Mouse (Mus musculus): ENCODE results near the gene Tnfaip2. TPM values are rescaled to one million over a fixed set of nuclear protein-coding genes. Genes with fewer than 3 reads are reported as not detected.

The Tnfaip2 gene
- polyA plus RNA-seq, 1 experiment from 2014 or later, result 79.5 TPM

DNA sequence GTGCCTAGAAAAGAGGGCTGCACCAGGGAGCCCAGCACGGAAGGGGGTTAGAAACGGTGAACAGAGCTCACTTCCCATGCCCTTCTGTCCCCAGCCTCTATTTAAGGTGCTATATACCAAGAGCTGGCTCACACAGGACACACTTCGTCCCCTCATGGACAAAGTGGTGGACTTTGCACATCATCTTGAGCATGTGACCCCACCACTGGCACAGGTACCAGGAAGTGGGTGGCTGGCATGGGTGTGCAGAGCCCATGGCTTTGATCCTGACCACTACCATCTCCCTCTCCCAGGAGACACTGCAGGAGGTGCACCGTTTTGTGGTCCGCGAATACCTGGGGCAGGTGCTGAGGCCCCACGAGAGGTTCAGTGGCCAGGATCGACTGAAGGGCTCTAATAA lies 13.9 kb upstream of the Tnfaip2 start:
- Histone ChIP-seq H3K27ac (replicated peaks) (no peak overlapping the region), H3K36me3 (replicated peaks) (0 out of 2 replicates have a peak, but pooled peaks cover 4% of the 10 kb centered on the region), H3K4me3 (replicated peaks) (no peak overlapping the region), H3K9ac (no peak overlapping the region), H3K9me3 (replicated peaks) (no peaks in the 10 kb centered on the region), H3K27me3 (peaks cover 85% of the 10 kb centered on the region), H3K4me2 (0 out of 2 replicates have a peak overlapping the region, but pooled peaks have one; percentile 73), H3K4me1 (replicated peaks) (peaks cover 71% of the 10 kb centered on the region)
- WGBS (ENCODE audit: insufficient replicate concordance), result 48% methylated on average over 8 of the region's 8 CpGs
- no peak for ATAC-seq (ENCODE audit: insufficient read depth)

DNA sequence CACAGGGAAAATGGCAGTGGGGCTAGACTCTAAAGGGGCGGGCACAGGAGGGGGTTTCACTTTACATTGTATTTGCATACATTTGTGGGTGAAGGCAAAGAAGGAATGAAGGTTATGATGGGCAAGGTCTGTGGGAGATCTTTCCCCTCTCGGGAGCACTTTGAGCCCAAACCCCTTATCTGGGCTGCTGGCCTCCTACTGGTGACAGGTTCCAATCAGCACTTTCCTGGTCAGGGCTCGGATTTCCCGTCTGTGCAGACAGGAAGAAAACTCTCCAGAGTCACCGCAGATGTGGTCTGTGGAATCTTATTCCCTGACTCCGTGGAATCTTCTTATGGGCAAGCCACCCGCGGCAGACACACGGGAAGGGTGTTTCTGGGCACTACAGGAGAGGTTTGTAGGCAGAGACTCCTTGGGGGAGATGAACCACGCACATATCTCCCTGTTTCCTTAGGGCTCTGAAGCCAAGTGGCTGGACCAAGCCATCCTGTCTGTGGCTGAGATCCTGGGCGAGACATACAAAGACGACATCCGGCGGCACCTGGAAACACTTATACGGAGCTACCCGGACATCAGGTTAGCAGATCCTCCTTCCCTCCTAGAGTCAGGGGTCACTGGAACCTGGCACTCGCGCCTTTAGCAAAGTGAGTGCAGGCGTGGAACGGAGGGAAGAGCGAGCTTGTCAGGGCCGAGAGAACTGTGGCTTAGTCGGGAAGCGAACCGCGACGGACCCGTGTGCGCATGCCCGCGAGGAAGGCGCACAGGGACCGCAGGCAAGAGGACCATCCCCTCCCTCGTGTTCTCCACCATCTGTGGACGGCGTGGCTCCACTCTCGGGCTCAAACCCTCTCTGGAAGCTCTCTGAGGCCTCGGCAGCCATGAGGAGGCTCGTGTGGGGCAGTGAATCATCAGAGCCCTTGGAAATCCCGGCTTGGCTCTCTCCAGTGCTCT lies 13.0 kb upstream of the Tnfaip2 start:
- H3K9ac ChIP-seq, result peak overlapping the region; percentile 30; the same call in 1 of the 2 replicates
- no peak for ATAC-seq (ENCODE audit: insufficient read depth)
- WGBS (ENCODE audit: insufficient replicate concordance), result 3% methylated on average over 40 of the region's 40 CpGs

DNA sequence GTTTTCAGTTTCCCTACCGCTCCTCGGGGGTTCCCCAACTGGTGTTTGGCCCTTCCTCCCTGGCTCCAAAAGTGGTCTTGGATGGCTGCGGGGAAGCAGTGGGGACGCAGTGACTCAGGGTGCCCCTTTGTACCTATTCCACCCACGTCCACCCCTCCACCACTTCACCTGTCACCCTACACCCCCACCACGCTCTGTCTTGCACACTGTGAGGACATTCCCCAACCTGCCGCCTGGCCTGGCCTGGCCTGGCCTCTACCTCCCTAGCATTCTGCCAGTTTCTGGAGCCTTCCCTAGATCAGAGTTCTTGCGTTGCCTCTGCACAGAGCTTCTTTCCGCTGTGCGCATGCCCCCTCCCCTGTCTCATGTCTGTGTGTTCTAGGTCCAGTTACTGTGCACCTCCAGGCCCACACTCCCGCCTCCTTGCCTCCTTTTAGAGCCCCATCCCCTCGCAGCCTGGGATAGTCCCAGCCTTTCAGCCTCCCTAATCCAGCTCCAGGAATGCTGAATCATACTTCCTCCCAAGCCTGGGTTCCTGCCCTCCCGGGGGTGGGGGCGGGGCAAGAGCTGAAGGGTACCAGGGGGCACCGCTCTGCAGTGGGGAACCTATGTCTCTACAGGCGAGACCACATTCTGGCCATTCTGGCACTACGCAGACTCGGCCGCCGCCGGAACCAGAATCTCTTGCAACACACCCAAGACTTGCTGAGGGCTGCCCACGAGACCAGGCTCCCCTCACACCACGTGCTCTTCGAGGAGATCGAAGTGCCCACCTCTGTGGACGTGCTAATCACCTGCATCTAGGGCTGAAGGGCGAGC lies 12.0 kb upstream of the Tnfaip2 start:
- no peaks in the 10 kb centered on the region for H3K9me3 ChIP-seq (replicated peaks)
- ATAC-seq (ENCODE audit: insufficient read depth), result no peak
- H3K4me2 ChIP-seq, result peak overlapping the region; percentile 73
- peaks cover 66% of the 10 kb centered on the region for H3K27me3 ChIP-seq
- peak overlapping the region; percentile 45 for H3K4me3 ChIP-seq (replicated peaks)
- peak overlapping the region; percentile 41 for H3K27ac ChIP-seq (replicated peaks)
- H3K9ac ChIP-seq, result no peak overlapping the region
- WGBS (ENCODE audit: insufficient replicate concordance), result 19% methylated on average over 27 of the region's 27 CpGs
- no peaks in the 10 kb centered on the region for H3K36me3 ChIP-seq (replicated peaks)
- peaks cover 87% of the 10 kb centered on the region for H3K4me1 ChIP-seq (replicated peaks)

More for the DNA sequence above, 13.0 kb upstream of the Tnfaip2 start:
- 0 out of 2 replicates have a peak, but pooled peaks cover under 1% of the 10 kb centered on the region for H3K36me3 ChIP-seq (replicated peaks)
- H3K4me3 ChIP-seq (replicated peaks), result peak overlapping the region; percentile 45
- H3K27me3 ChIP-seq, result peaks cover 76% of the 10 kb centered on the region
- peak overlapping the region; percentile 73 for H3K4me2 ChIP-seq
- peak overlapping the region; percentile 41; the same call in 1 of the 2 replicates for H3K27ac ChIP-seq (replicated peaks)
- H3K9me3 ChIP-seq (replicated peaks), result no peaks in the 10 kb centered on the region
- H3K4me1 ChIP-seq (replicated peaks), result peaks cover 77% of the 10 kb centered on the region

DNA sequence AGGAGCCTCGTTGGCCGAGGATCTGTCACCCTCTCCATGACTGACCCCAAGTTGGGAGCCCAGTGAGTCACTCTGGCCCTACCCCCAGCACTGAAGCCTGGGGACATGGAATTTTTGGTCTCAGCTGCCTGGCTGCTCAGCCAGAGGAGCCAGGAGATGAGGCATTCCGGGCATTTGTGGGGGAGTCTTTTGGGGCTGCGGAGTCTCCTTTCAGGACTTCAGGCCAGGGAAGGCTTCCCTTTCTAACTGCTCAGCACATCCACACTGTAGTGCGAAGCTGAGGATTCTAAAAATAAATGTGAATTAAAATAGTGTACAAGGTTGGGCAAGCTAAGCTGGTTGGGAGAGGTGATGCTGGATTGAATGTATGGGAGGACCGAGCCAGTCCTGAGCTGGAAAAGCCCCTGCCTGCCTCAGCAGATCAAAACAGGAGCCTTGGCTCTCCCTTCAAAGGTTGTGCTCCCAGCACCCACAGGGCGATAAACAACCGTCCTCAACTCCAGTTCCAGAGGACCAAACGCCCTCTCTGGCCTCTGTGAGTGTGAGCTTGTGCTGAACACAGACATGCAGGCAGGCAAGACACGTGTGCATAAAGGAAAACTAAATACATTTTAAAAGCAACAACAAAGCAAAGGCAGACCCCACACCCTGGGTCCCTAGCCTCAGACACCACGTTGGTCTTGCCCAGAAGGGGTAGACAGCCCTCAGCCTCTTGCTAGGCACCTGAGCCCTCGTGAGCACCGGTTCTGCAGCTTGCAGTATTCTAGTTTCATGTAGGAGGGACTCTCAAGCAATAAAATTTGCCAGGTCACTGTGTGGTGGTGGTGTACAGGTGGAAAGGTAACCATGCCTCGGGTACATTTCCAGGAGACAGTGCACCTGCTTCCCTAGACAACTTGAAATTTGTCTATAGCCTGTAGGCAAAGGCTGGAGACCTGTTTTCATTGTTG lies 11.1 kb upstream of the Tnfaip2 start:
- WGBS (ENCODE audit: insufficient replicate concordance), result 50% methylated on average over 14 of the region's 14 CpGs
- H3K36me3 ChIP-seq (replicated peaks), result no peaks in the 10 kb centered on the region
- peak overlapping the region; percentile 73; the same call in 1 of the 2 replicates for H3K4me2 ChIP-seq
- H3K4me1 ChIP-seq (replicated peaks), result peaks cover 89% of the 10 kb centered on the region
- no peaks in the 10 kb centered on the region for H3K9me3 ChIP-seq (replicated peaks)
- no peak overlapping the region; the same call in 1 of the 2 replicates for H3K9ac ChIP-seq
- peak overlapping the region; percentile 33; the same call in 1 of the 2 replicates for H3K27ac ChIP-seq (replicated peaks)
- H3K27me3 ChIP-seq, result peaks cover 57% of the 10 kb centered on the region
- ATAC-seq (ENCODE audit: insufficient read depth), result no peak
- no peak overlapping the region for H3K4me3 ChIP-seq (replicated peaks)

DNA sequence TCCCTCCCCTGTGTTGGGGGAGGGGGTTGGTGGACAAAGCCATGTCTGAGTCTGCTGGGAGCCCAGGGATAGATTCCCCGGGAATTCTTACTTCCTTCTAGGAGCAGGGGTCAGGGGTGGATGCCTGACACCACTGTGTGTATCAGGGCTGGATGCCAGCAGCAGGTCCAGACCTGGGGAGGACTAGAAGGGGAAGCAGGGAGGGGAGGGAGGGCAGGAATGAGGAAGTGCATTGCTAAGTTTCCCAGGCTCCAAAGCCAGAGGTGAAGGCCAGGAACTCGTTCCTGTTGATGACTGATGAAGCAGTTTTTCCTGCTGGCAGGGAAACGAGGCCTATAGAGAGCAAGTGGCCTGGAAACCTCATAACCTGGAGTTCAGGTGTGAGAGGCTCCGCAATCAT lies 10.2 kb upstream of the Tnfaip2 start:
- Histone ChIP-seq H3K27ac (replicated peaks) (peak overlapping the region; percentile 70; the same call in 1 of the 2 replicates), H3K4me1 (replicated peaks) (peaks cover 95% of the 10 kb centered on the region), H3K9me3 (replicated peaks) (no peaks in the 10 kb centered on the region), H3K4me2 (no peak overlapping the region), H3K36me3 (replicated peaks) (no peaks in the 10 kb centered on the region), H3K4me3 (replicated peaks) (no peak overlapping the region), H3K27me3 (peaks cover 48% of the 10 kb centered on the region), H3K9ac (no peak overlapping the region)
- 46% methylated on average over 4 of the region's 4 CpGs for WGBS (ENCODE audit: insufficient replicate concordance)
- no peak for ATAC-seq (ENCODE audit: insufficient read depth)

DNA sequence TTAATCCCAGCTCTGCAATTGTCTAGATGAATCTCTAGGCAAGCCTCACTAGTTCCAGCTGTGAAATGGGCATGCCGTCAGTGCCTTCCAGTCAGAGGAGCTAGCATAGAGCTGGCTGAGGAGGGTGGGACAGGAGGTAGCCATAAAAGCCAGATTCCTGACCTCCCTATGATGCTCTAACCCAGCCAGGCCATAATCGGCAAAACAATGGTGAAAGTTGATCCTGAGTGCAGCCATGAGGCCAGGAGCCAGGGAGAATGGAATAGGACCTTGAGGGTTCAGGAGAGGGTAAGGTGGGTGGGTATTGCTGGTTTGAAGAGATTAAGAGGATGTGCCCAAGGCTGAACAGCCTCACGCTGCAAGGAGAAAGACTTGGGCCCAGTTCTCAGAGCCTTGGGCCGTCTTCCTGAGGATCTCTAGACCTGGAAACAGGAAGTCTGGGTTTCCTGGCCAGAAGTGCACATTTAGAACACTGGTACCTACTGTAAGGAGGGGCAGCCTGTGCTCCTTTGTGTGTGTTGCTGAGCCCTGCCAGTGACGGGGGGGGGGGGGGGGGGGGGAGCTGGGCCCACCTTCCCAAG lies 9.4 kb upstream of the Tnfaip2 start:
- Histone ChIP-seq H3K27ac (replicated peaks) (peak overlapping the region; percentile 70), H3K9ac (peak overlapping the region; percentile 42; the same call in 1 of the 2 replicates), H3K36me3 (replicated peaks) (no peaks in the 10 kb centered on the region), H3K4me3 (replicated peaks) (no peak overlapping the region), H3K4me1 (replicated peaks) (peaks cover 100% of the 10 kb centered on the region), H3K27me3 (peaks cover 40% of the 10 kb centered on the region), H3K4me2 (peak overlapping the region; percentile 13; the same call in 1 of the 2 replicates), H3K9me3 (replicated peaks) (no peaks in the 10 kb centered on the region)
- ATAC-seq (ENCODE audit: insufficient read depth), result no peak
- 29% methylated on average over 5 of the region's 5 CpGs for WGBS (ENCODE audit: insufficient replicate concordance)

DNA sequence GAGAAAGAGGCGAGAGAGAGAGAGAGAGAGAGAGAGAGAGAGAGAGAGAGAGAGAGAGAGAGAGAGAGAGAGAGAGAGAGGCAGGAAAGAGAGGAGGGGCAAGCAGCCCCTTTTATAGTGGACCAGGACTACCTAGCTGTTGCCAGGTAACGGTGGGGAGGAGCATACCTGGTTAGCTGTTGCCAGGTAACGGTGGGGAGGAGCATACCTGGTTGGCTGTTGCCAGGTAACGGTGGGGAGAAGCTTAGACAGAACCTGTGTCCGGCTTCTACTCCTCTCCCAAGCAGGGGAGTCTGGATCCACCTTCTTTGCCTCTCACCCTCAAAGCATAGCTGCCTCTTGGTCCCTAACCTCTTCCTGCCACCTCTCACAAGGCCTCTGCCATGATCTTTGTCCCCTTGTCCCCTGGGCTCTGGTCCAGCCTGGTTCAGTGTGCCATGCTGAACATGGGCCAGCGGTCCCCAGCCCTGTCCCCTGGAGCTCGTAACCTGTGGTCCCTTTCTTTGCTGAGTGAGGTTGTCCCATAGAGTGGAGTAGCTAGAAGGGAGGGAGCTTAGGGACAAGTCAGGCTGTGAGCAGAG lies 8.0 kb upstream of the Tnfaip2 start:
- peaks cover 100% of the 10 kb centered on the region for H3K4me1 ChIP-seq (replicated peaks)

DNA sequence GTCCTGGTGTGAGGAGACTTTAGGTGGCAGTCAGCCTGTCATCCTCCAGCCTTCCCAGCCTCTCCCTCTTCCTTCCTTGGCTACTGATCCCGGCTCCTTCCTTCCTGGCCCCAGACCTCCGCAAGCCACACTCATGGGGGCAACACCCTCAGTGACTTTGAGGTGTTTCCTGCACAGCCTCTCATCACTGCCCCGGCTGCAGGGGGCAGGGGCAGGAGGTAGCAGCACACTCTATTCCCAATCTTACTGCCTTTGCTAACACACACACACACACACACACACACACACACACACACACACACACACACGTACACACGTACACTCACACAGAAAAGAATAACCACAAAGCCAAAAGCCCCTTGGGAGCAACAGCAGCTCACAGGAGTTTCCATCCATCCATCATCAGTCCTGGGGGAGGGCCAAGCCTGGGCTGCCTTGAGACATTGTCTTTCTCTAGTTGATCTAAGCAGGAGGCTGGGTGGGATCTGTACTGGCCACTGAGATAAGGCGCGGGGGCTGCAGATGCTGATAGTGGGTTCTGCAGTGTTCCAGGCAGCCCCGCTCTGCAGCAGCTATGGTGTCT lies 7.4 kb upstream of the Tnfaip2 start:
- Histone ChIP-seq H3K4me2 (peak overlapping the region; percentile 58), H3K9ac (peak overlapping the region; percentile 35; the same call in 1 of the 2 replicates), H3K27ac (replicated peaks) (peak overlapping the region; percentile 80), H3K4me3 (replicated peaks) (peak overlapping the region; percentile 6; the same call in 1 of the 2 replicates), H3K27me3 (peaks cover 20% of the 10 kb centered on the region), H3K9me3 (replicated peaks) (no peaks in the 10 kb centered on the region), H3K4me1 (replicated peaks) (peaks cover 100% of the 10 kb centered on the region), H3K36me3 (replicated peaks) (no peaks in the 10 kb centered on the region)
- peak; percentile 89 for ATAC-seq (ENCODE audit: insufficient read depth)
- 12% methylated on average over 8 of the region's 8 CpGs for WGBS (ENCODE audit: insufficient replicate concordance)

More for the DNA sequence above, 8.0 kb upstream of the Tnfaip2 start:
- 59% methylated on average over 7 of the region's 7 CpGs for WGBS (ENCODE audit: insufficient replicate concordance)
- Histone ChIP-seq H3K36me3 (replicated peaks) (no peaks in the 10 kb centered on the region), H3K27me3 (peaks cover 26% of the 10 kb centered on the region), H3K9me3 (replicated peaks) (no peaks in the 10 kb centered on the region), H3K4me3 (replicated peaks) (peak overlapping the region; percentile 6; the same call in 1 of the 2 replicates), H3K4me2 (peak overlapping the region; percentile 58), H3K9ac (peak overlapping the region; percentile 35), H3K27ac (replicated peaks) (peak overlapping the region; percentile 80)
- ATAC-seq (ENCODE audit: insufficient read depth), result peak; percentile 12; the same call in 1 of the 2 replicates

DNA sequence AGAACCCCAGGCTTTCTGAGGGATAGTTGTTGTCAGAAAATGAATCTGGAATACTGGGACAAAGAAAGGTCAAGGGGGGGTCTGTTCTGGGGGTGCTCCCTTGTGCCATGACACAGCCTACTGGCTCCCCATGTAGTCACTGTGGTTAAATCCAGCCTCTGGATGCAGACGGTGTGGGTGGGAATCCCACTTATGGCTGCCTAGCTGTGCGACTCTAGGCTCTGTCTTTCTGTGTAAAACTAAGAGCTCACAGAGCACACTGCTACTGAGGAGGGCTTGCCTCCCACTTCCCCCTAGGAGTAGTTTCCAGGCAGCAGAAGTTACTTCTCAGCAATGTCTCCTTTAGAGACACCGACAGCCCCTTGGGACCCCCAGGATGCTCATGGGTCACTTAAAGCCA lies 6.1 kb upstream of the Tnfaip2 start:
- no peak overlapping the region for H3K4me3 ChIP-seq (replicated peaks)
- H3K9me3 ChIP-seq (replicated peaks), result no peaks in the 10 kb centered on the region
- H3K36me3 ChIP-seq (replicated peaks), result no peaks in the 10 kb centered on the region
- peak overlapping the region; percentile 80 for H3K27ac ChIP-seq (replicated peaks)
- peaks cover 97% of the 10 kb centered on the region for H3K4me1 ChIP-seq (replicated peaks)
- H3K27me3 ChIP-seq, result peaks cover 7% of the 10 kb centered on the region
- WGBS (ENCODE audit: insufficient replicate concordance), result 73% methylated on average over 3 of the region's 3 CpGs
- ATAC-seq (ENCODE audit: insufficient read depth), result no peak
- peak overlapping the region; percentile 25; the same call in 1 of the 2 replicates for H3K9ac ChIP-seq
- 0 out of 2 replicates have a peak overlapping the region, but pooled peaks have one; percentile 8 for H3K4me2 ChIP-seq

Measured in liver, embryonic 15.5 days (tissue).